Comparison of ENCODE assay signal across 8 mouse cellular contexts in genomic region chr7:98692761-98693546, GRCm38 (mm10). TPM values are rescaled to one million over a fixed set of nuclear protein-coding genes. Genes with fewer than 3 reads are reported as not detected.
DNase-seq lines count a peak whose midpoint lies in the region; ATAC-seq lines count a peak whose summit lies in the region.

No protein-coding gene starts in this region.

- no peaks in the 10 kb centered on the region for H3K27me3 ChIP-seq in heart, embryonic 11.5 days (ENCODE audit: control insufficient read depth, insufficient read depth, low read length)

- no peak overlapping the region for H3K27ac ChIP-seq in heart, embryonic 11.5 days (ENCODE audit: low read depth, low read length)

- no peaks in the 10 kb centered on the region for H3K36me3 ChIP-seq in heart, embryonic 11.5 days (ENCODE audit: control insufficient read depth, insufficient read depth, low read length)

- no peak for ATAC-seq in heart, embryonic 11.5 days (replicated peaks; ENCODE audit: insufficient number of reproducible peaks, low FRiP score, low TSS enrichment)
- no peak for ATAC-seq in megakaryocyte, adult 5-6 weeks (ENCODE audit: poor library complexity, severe bottlenecking)

- H3K9me3 ChIP-seq in heart, embryonic 11.5 days (replicated peaks; ENCODE audit: control insufficient read depth, low read length) = no peaks in the 10 kb centered on the region

- 35% methylated on average over 24 of the region's 24 CpGs for WGBS in heart, embryonic 11.5 days (ENCODE audit: insufficient replicate concordance)

- DNase-seq in cerebellum, postnatal 10 days = peak; percentile 44 to 45
- DNase-seq in cerebellum, adult 9-10 months = no peak
- DNase-seq in 3T3-L1 (ENCODE audit: low read depth, low spot score) = peak; percentile 69
- peak; percentile 73 for DNase-seq in kidney, postnatal 14 days
- DNase-seq in yolk sac, embryonic 10.5 days (ENCODE audit: low spot score) = peak; percentile 43
- no peak for DNase-seq in retina, embryonic 14.5 days (ENCODE audit: low spot score)

- H3K4me3 ChIP-seq in heart, embryonic 11.5 days (ENCODE audit: low read depth, low read length) = no peak overlapping the region

- peak overlapping the region; percentile 53 for H3K4me2 ChIP-seq in heart, embryonic 11.5 days

- H3K9ac ChIP-seq in heart, embryonic 11.5 days (ENCODE audit: low read depth, low read length) = peak overlapping the region; percentile 61; the same call in 1 of the 2 replicates

- peaks cover 7% of the 10 kb centered on the region; the same call in 1 of the 2 replicates for H3K4me1 ChIP-seq in heart, embryonic 11.5 days (ENCODE audit: control insufficient read depth, insufficient read depth, low read length)

RNA-seq across cellular contexts. Expression of gene Thap12, which starts 9.9 kb away (rescaled TPM):
- 40.9 and 50.5 TPM in 2 replicates for polyA plus RNA-seq in heart, embryonic 11.5 days (2014; fragmentation: Nextera tagmentation; extraction: Ambion mirVana)
- 17.7 and 18.8 TPM in 2 replicates for total RNA-seq in megakaryocyte, adult 5-6 weeks (2015)
- total RNA-seq in megakaryocyte, adult 5-6 weeks (2017) = 27.2 and 35.4 TPM in 2 replicates

RNA-seq across cellular contexts. Expression of gene Emsy, which starts 36.4 kb away (rescaled TPM):
- 42.5 and 44.1 TPM in 2 replicates for polyA plus RNA-seq in heart, embryonic 11.5 days (2014; fragmentation: Nextera tagmentation; extraction: Ambion mirVana)
- 71.4 and 79.9 TPM in 2 replicates for total RNA-seq in megakaryocyte, adult 5-6 weeks (2015)
- 37.3 and 43.7 TPM in 2 replicates for total RNA-seq in megakaryocyte, adult 5-6 weeks (2017)

Comparison
In these comparisons a context has a peak if more than half of its experiments do, and no peak if none do; other contexts are left out.
1. DNase-seq: peak in cerebellum, postnatal 10 days (2 of 2), 3T3-L1 (single experiment), kidney, postnatal 14 days (single experiment) and yolk sac, embryonic 10.5 days (single experiment); none in cerebellum, adult 9-10 months (single experiment) and retina, embryonic 14.5 days (single experiment).